Mouse (Mus musculus): ENCODE data around the gene Fam189b.

DNA sequence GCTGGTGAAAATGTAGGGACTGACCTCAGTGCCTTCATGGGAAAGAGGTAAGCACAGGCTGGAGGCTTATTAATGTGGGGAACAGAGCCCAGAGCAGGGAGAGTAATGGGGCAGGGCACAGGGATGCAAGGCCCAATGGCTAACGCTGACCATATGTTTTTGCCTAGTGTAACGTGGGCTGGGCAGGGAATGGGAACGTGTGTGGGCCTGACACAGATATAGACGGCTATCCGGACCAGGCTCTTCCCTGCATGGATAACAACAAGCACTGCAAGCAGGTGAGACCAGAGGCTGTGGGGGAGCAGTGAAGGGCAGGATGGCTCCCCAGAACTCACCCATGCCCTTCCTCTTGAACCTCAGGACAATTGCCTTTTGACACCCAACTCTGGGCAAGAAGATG, 38.2 kb downstream of the Fam189b start:
- TF ChIP-seq POLR2A (IDR thresholded peaks at IDR 0.05; ENCODE audit: extremely low read depth, insufficient read depth, low read length) (no peak), CTCF (IDR thresholded peaks at IDR 0.05; ENCODE audit: low read depth, low read length) (no peak)

All from liver, adult 2 months (tissue).